Mouse (Mus musculus): ENCODE data around the gene Tmem170b. TPM values are rescaled to one million over a fixed set of nuclear protein-coding genes. Genes with fewer than 3 reads are reported as not detected.

Tmem170b gene
- total and polyA plus RNA-seq, 2 experiments from 2014 or later, result 33.2 to 39.3 TPM

DNA sequence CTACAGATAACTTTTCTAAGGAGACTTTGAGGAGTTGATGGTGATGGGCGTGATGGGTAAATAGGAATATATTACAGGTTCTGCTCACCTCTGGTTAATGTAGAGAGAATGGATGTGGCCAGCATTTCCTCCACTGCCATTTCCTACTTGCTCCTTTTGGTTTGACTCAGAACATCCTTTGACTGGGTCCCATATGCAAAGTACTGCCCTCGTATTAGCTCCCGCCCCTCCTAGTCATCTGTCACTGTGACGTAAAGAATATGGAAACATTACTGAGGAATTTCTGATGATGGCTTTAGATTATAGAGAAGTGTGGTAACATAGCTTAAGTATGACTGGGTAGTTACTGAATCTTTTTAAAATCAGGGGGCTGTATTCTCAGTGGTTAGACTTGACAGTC, 32.4 kb downstream of the Tmem170b start:
- Histone ChIP-seq H3K4me2 (ENCODE audit: low read depth, low read length, poor library complexity, severe bottlenecking) (no peak overlapping the region), H3K27me3 (ENCODE audit: insufficient read depth, low read length) (no peaks in the 10 kb centered on the region), H3K27ac (ENCODE audit: low read depth, low read length) (no peak overlapping the region), H3K9ac (replicated peaks; ENCODE audit: low read length, poor library complexity, severe bottlenecking) (no peak overlapping the region), H3K9me3 (ENCODE audit: low read length) (no peaks in the 10 kb centered on the region), H3K4me3 (ENCODE audit: low read depth, low read length) (no peak overlapping the region), H3K36me3 (ENCODE audit: insufficient read depth, low read length) (no peaks in the 10 kb centered on the region), H3K4me1 (ENCODE audit: insufficient read depth, low read length) (no peaks in the 10 kb centered on the region)
- 90% methylated on average over 4 of the region's 4 CpGs for WGBS
- DNase-seq (ENCODE audit: low spot score), result no peak
- no peak for ATAC-seq (ENCODE audit: low FRiP score)
- no peak for TF ChIP-seq CTCF (IDR thresholded peaks at IDR 0.05)

DNA sequence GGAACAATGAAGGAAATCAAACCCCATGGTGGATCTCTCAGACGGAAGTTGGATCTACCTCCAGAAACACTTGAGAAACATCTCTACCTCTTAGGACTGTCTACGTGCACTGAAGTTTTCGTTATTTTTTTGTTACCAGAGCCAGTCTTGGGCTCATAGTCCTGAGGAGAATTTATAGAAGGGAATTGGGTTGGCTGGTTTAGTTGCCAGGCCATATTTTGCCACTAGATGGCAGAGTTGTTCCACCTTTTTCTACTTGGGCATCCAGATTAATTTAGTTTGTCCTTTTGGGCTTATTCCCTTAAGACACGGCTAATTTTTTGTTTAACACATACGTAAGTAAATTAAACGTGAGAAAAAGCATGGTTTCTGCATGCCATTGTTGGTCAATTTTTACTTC, 37.1 kb downstream of the Tmem170b start:
- H3K4me1 ChIP-seq (ENCODE audit: insufficient read depth, low read length), result no peaks in the 10 kb centered on the region; the same call in 1 of the 2 replicates
- DNase-seq (ENCODE audit: low spot score), result peak; percentile 81
- H3K4me2 ChIP-seq (ENCODE audit: low read depth, low read length, poor library complexity, severe bottlenecking), result no peak overlapping the region
- H3K27me3 ChIP-seq (ENCODE audit: insufficient read depth, low read length), result no peaks in the 10 kb centered on the region
- no peak overlapping the region for H3K9ac ChIP-seq (replicated peaks; ENCODE audit: low read length, poor library complexity, severe bottlenecking)
- ATAC-seq (ENCODE audit: low FRiP score), result no peak
- 21% methylated on average over 6 of the region's 6 CpGs for WGBS
- no peak overlapping the region for H3K4me3 ChIP-seq (ENCODE audit: low read depth, low read length)
- no peaks in the 10 kb centered on the region for H3K36me3 ChIP-seq (ENCODE audit: insufficient read depth, low read length)
- no peaks in the 10 kb centered on the region for H3K9me3 ChIP-seq (ENCODE audit: low read length)
- TF ChIP-seq CTCF (IDR thresholded peaks at IDR 0.05), result peak; percentile 89
- H3K27ac ChIP-seq (ENCODE audit: low read depth, low read length), result no peak overlapping the region

DNA sequence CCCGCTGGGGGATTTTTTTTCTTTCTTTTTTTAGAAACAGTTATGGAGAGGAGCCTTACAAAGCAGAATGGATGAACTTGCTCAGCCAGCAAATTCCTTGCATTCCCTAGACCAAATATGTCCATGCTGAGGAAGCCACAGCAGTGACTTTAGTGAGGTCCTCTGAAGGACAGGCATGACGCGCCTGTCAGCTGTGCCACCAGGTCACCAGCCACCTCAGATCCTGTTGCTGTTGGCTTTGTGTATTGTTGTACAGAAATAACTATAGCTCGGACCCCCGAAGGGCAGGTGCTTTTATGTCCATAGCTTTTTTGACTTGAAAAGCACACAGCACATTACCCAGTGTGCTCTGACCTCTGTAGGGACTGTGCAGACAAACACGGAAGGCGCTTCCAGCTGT, 38.1 kb downstream of the Tmem170b start:
- WGBS, result 67% methylated on average over 7 of the region's 7 CpGs
- Histone ChIP-seq H3K4me2 (ENCODE audit: low read depth, low read length, poor library complexity, severe bottlenecking) (no peak overlapping the region), H3K9ac (replicated peaks; ENCODE audit: low read length, poor library complexity, severe bottlenecking) (no peak overlapping the region), H3K9me3 (ENCODE audit: low read length) (no peaks in the 10 kb centered on the region), H3K4me1 (ENCODE audit: insufficient read depth, low read length) (no peaks in the 10 kb centered on the region; the same call in 1 of the 2 replicates), H3K27ac (ENCODE audit: low read depth, low read length) (no peak overlapping the region), H3K27me3 (ENCODE audit: insufficient read depth, low read length) (no peaks in the 10 kb centered on the region), H3K4me3 (ENCODE audit: low read depth, low read length) (no peak overlapping the region), H3K36me3 (ENCODE audit: insufficient read depth, low read length) (no peaks in the 10 kb centered on the region)
- no peak for ATAC-seq (ENCODE audit: low FRiP score)
- TF ChIP-seq CTCF (IDR thresholded peaks at IDR 0.05), result no peak
- DNase-seq (ENCODE audit: low spot score), result no peak

DNA sequence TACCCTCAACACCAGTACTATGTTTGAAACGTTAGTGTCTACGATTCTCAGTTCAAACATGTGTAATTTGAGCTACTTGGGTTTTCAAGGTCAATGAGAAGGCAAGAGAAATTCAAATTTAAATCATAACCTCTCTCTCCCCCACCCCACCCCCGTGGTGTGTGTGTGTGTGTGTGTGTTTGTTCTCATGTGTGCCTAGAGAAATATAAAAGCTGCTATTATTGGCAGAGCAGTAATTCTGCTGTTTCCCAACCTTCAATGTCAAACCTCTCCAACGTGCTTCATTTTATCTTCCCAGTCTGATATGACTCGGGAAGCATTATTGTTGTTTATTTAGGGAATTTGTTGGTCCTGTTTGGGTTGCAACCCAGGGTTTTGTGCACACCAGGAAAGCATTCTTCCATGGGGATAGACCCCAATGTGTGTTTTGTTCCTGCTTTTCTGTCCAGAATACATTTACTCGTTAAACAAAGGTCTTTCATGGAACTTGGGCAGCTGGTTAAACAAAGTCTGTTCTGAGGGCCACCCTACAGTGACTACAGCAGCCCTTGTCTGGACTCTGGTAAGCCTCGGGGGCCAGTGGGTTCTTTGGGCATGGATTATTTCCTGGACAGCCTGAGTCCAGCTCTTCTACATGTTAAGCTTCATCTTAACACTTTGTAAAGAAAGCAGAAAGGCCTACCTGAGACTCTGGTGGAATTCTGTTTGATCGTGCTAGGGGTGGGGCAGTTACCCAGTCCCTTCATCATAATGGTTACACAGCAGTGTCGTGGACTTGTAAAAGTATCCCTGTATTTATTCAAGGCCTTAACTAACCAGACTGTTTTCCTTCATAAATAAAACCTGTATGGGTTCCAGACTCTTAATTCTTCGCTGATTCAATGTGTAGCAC, 39.1 kb downstream of the Tmem170b start:
- DNase-seq (ENCODE audit: low spot score) (no peak), ATAC-seq (ENCODE audit: low FRiP score) (no peak)
- WGBS, result 52% methylated on average over 10 of the region's 10 CpGs
- Histone ChIP-seq H3K4me3 (ENCODE audit: low read depth, low read length) (no peak overlapping the region), H3K4me2 (ENCODE audit: low read depth, low read length, poor library complexity, severe bottlenecking) (no peak overlapping the region), H3K27me3 (ENCODE audit: insufficient read depth, low read length) (no peaks in the 10 kb centered on the region), H3K4me1 (ENCODE audit: insufficient read depth, low read length) (no peaks in the 10 kb centered on the region; the same call in 1 of the 2 replicates), H3K9me3 (ENCODE audit: low read length) (no peaks in the 10 kb centered on the region), H3K9ac (replicated peaks; ENCODE audit: low read length, poor library complexity, severe bottlenecking) (no peak overlapping the region), H3K36me3 (ENCODE audit: insufficient read depth, low read length) (no peaks in the 10 kb centered on the region), H3K27ac (ENCODE audit: low read depth, low read length) (no peak overlapping the region)
- TF ChIP-seq CTCF (IDR thresholded peaks at IDR 0.05), result no peak

DNA sequence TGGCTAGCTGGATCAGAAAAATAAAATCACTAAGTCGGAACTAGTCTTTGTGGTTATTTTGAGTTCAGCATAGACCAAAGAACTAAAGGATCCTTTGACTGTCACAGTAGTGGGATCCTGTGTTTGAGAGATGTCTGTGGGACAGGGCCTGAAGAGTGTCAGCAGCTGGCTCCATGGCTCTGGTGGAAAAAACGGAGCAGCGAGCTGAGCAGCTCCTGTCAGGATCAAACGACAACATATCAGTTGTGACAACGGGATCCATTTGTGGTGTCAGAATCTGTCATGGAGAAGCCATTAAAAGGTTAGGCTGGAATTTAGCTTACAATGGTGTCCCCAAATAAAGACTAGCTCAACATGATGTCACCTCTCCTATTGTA, 39.8 kb downstream of the Tmem170b start:
- WGBS, result 58% methylated on average over 5 of the region's 5 CpGs
- no peak overlapping the region for H3K27ac ChIP-seq (ENCODE audit: low read depth, low read length)
- H3K4me2 ChIP-seq (ENCODE audit: low read depth, low read length, poor library complexity, severe bottlenecking), result no peak overlapping the region
- no peak for ATAC-seq (ENCODE audit: low FRiP score)
- H3K9ac ChIP-seq (replicated peaks; ENCODE audit: low read length, poor library complexity, severe bottlenecking), result no peak overlapping the region
- H3K9me3 ChIP-seq (ENCODE audit: low read length), result no peaks in the 10 kb centered on the region
- no peaks in the 10 kb centered on the region for H3K36me3 ChIP-seq (ENCODE audit: insufficient read depth, low read length)
- TF ChIP-seq CTCF (IDR thresholded peaks at IDR 0.05), result no peak
- no peaks in the 10 kb centered on the region; the same call in 1 of the 2 replicates for H3K4me1 ChIP-seq (ENCODE audit: insufficient read depth, low read length)
- DNase-seq (ENCODE audit: low spot score), result no peak
- H3K4me3 ChIP-seq (ENCODE audit: low read depth, low read length), result no peak overlapping the region
- no peaks in the 10 kb centered on the region for H3K27me3 ChIP-seq (ENCODE audit: insufficient read depth, low read length)

DNA sequence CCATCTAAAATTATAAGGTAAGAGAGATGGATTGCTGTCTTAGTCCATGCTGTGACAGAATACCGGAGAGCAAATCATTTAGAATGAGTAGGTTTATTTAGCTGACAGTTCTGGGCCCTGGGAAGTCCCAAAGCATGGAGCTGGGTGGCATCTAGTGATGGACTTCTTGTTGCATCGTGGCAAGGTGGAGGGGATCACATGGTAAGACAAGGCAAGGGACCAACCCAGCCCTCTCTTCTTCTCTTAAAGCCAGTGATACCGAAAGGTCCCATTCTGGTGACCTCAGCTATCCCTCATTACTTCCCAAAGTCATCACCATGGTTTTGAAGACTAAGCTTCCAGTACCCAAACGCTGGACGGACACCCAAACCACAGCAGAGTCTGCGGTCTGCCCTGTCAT, 42.3 kb downstream of the Tmem170b start:
- ATAC-seq (ENCODE audit: low FRiP score) (no peak), DNase-seq (ENCODE audit: low spot score) (no peak)
- Histone ChIP-seq H3K36me3 (ENCODE audit: insufficient read depth, low read length) (no peaks in the 10 kb centered on the region), H3K4me1 (ENCODE audit: insufficient read depth, low read length) (no peaks in the 10 kb centered on the region; the same call in 1 of the 2 replicates), H3K9me3 (ENCODE audit: low read length) (no peaks in the 10 kb centered on the region), H3K27ac (ENCODE audit: low read depth, low read length) (no peak overlapping the region), H3K4me3 (ENCODE audit: low read depth, low read length) (no peak overlapping the region), H3K27me3 (ENCODE audit: insufficient read depth, low read length) (no peaks in the 10 kb centered on the region), H3K9ac (replicated peaks; ENCODE audit: low read length, poor library complexity, severe bottlenecking) (no peak overlapping the region), H3K4me2 (ENCODE audit: low read depth, low read length, poor library complexity, severe bottlenecking) (no peak overlapping the region)
- TF ChIP-seq CTCF (IDR thresholded peaks at IDR 0.05), result no peak
- 79% methylated on average over 6 of the region's 6 CpGs for WGBS
